Mouse (Mus musculus): ENCODE data around the gene Cxcl9.

- TF ChIP-seq CTCF (conservative IDR thresholded peaks at IDR 0.05; ENCODE audit: insufficient read depth, insufficient read length, low read depth, low read length) (no peak), POLR2A (IDR thresholded peaks at IDR 0.05; ENCODE audit: low read depth, low read length) (no peak)
Observed at GRCm38 (mm10) chr5:92348794-92349413, 21.0 kb upstream of the Cxcl9 start, which contains the start of gene Cxcl10.
